Mouse (Mus musculus) CD4-positive, CD25-positive, alpha-beta regulatory T cell, adult 2 months (primary cell): Measurements from ENCODE around the gene Chid1.

Source experiments
- DNase-seq: peaks from one replicate; pipeline ENCODE4 v3.0.0-alpha.2; 2012; ENCODE audit warnings: low read depth, low spot score

Chid1 gene

DNA sequence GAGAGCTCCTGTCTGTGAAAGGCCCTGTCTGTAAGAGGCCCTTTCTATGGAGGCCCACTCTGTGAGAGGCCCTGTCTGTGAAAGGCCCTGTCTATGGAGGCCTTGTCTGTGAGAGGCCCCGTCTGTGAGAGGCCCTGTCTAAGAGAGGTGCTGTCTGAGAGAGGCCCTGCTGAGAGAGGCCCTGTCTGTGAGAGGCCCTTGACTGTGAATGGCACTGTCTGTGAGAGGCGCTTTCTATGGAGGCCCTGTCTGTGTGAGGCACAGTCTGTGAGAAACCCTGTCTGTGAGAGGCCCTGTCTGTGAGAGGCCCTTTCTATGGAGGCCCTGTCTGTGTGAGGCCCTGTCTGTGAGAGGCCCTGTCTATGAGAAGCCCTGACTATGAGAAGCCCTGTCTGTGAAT lies 33.4 kb downstream of the Chid1 start:
- DNase-seq, result no peak

GRCm38 (mm10) chr7:141502556-141502905 lies 37.1 kb downstream of the Chid1 start:
- DNase-seq, result no peak

DNA sequence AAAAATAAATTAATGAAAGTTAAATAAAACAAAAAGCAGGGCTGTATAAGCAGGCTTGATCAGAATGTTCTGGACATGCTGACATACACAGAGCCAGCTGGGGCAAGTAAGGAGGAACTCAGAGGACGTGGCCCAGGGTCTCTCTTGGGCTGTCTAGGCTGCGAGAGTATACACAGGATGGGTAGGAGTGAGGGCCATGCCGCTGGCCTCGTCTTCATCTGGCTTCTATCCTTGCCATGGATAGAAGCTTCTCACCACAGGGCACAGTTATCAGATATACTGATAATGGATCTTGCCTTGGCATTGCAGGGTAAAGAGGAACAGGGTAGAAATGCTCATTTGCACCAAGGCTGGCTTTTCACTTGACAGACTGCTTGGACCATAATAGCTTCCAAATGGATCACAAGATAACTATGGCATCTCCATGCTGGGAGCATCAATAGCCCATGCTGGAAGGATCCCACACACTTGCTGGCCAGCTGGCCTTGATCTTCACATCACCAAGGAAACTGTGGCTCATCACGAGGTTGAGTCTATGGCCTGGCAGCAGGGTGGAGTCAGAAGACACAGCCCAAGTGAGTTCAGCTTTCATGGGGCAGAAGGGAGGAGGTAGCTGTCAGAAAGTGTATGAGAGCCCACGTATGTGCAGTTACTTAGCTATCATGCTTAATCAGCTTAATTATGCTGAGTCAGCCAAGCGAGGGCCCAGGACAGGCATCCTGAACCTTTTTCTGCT lies 37.7 kb downstream of the Chid1 start:
- DNase-seq, result no peak

- DNase-seq, result no peak
These were observed 42.1 kb downstream of the Chid1 start for GRCm38 (mm10) chr7:141497600-141497999.

DNA sequence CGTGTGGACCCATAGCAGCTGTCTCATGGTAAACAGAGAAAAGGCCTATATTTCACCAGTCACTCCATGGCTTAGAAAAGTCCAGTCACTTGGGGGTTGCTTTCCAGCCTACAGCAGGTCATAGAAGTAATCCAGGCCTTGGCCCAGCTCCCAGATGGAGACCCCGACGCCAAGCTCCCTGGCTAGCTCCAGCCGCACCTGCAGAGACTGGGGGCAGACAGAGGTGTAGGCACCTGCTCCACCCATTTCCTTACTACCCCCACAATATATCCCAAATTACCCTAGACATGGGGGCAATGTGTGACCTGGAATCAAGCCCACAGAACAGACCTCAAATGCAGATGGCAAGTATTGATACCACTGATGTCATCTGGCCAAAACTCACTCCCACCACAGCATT lies 43.7 kb downstream of the Chid1 start:
- DNase-seq, result no peak

DNA sequence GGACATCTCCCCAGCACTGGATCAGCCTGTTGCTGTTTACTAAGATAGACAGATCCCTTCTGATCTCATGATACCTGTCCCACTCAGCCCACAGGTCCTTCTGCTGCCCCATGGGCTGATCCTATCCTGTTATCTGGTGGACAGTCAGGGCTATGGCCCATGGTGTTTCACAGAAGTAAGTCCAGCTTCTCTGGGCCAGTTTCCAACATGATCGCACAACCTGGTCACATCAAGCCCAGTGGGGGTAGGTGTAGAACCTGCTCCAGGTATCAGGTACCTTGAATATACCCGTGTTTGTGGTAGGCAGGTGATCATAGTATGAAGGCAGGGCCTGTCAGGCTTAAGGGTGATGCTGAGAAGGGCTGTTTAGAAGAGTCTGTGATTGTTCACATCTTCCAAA lies 44.3 kb downstream of the Chid1 start:
- no peak for DNase-seq

GRCm38 (mm10) chr7:141493729-141494128 lies 45.9 kb downstream of the Chid1 start:
- DNase-seq, result no peak

DNA sequence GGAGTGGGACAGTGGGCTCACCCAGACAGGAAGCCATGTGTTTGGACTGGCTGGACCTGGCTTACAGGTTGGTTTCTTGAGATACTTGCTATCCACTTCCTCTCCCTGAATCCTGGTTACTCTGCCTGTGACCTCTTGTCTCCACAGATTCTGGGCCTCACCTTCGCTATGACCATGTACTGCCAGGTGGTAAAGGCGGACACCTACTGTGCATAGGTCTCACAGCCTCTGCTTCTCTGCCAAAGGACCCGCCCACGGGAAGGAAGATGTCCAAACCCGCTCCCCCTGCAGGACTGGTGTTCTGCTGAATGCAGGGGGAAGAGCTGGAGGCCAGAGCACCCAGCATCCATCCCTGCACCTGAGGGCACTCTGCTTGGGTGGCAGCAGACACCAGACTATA lies 46.9 kb downstream of the Chid1 start:
- no peak for DNase-seq

- peak; percentile 35 for DNase-seq
These were observed 48.5 kb downstream of the Chid1 start for GRCm38 (mm10) chr7:141491151-141491550.

- no peak for DNase-seq
These were observed 52.5 kb downstream of the Chid1 start for GRCm38 (mm10) chr7:141487141-141487540.

- no peak for DNase-seq
These were observed 53.4 kb downstream of the Chid1 start for GRCm38 (mm10) chr7:141486239-141486638.

DNA sequence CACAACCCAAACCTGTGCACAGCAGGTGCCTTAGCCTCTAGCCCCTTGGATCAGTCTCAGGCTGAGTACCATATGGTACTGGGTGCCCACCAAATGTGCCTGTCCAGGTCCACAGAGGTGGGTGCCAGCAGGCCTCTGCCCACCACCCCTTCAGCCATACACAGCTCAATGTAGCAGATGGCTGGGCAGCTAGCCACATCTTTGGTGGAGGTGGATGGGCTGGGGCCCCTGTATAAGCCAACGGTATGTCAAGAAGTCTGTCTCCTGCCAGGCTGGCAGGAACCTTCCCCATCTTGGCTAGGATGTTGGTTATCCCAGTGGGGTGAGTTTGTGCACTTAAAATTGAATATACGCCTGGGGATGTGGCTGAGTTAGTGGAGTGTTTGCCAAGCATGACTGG lies 54.1 kb downstream of the Chid1 start:
- no peak for DNase-seq

DNA sequence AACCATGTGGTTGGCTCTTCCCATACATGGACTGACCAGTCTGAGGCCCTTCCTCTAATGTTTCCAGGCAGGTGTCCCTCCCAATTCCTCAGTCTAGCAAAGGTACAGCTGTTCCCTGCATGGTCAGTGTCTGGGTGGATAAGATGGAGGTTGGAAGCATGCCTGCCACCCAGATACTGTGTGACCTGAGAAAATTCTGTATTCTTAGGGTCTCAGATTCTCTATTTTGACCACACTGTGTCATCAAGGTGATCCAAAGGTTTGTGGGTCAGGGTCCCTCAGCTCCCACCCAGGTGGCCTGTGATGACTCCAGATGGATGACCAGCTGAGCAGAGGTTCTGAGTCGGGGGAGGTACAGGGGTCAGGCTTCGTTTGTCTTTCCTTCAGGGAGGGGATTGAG lies 54.5 kb downstream of the Chid1 start:
- no peak for DNase-seq

GRCm38 (mm10) chr7:141484186-141485120 lies 55.2 kb downstream of the Chid1 start:
- DNase-seq, result no peak

DNA sequence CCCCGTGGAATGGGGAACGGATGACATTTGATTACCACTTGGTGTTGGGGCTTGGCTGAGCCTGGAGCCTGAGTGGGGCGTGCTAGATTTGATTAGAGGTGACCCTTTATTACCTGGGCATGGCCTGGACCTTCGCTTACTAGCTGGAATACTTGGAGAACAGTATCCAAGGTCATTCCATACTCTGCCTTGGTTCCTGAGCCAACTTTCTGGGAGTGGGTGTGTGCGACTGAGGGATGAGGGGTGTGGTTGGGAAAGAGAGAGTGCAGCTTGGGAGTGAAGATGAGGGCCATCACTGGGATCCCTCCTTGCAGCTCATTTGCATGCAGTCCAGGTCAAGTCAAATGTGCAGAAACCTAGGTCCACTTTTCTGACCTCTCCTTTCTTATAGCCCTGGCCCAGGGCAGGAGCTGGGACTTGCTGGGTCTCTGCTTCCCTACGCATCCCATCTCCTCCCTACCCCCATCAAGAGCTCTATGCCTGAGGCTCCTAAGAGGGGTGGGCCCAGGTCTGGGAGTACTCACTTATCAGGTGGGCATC lies 56.5 kb downstream of the Chid1 start:
- no peak for DNase-seq

- DNase-seq, result no peak
These were observed 57.1 kb downstream of the Chid1 start for GRCm38 (mm10) chr7:141482531-141483024.

DNA sequence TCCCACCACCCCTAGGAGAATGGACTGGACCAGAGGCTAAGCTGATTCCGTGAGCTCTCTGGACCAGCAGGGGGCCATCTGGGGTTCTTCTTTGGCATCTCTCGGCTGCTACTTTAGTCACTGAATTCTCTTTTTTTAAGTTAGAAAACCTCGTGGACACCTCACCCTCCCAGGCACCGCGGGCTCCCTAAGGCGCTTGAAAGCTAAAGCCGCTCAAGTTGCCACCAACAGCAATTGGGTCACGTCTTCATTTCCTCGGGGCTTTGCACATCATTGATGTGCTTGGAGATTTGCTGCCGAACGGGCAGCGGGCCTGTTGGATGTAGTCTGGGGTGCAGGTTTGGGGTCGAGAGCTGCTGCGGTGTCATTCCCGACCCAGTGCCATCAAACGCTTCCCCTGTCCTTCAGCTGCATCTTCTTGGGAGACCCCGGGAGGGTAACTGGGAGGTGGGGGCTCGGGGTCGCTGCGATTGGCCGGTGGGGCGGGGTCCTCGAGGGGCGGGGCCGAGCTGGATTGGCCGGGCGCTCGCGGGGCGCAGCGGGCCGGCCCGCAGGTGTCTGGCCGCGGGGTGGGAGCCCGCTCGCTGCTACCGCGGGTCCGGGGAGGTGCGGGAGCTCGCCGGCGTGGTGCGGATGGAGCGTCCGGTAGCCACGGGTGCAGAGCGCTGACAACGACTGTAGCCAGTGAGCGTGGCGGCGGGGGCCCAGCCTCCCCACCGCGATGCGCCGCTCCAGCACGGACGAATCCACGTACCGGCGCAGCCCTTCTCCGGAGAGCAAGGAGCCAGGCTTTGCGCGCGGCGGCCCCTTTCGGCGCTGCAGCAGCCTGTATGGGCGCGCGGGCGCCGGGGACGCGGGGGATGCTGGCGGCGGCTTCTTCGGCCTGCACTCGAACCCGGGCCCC lies 57.9 kb downstream of the Chid1 start:
- peak; percentile 73 for DNase-seq

DNA sequence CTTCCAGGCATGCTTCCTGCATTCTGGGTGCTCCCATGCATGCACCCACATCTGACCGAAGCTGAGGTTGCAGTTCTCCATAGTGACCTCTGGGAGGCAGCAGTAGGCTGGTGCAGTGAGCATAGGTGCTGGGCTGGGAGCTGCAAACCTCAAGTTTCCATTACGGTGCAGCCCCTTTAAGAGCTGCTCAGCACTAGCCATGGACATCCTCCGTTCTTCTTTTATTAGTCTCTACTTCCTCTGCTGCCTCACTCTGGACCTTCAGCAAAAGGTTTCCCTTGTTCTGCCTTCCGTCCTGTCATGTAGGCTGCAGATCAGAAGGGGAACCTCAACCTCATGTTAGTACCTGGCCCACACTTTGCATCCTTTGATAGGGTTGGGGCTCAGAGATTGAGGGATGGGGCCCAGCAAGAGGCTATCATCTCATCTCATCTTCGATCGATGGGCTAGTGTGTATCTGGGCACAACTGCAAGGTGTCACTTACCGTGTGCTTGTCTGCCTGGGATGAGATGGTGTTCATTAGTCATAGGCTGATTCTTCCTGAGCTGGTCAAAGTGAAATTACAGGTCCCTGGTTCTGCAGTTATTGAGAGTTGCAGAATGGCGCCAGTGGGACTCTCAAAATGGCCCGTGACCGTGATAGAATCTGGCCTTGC lies 58.7 kb downstream of the Chid1 start:
- peak; percentile 92 for DNase-seq

GRCm38 (mm10) chr7:141478270-141478748 lies 61.3 kb downstream of the Chid1 start:
- no peak for DNase-seq

- no peak for DNase-seq
These were observed 61.9 kb downstream of the Chid1 start for GRCm38 (mm10) chr7:141477578-141478269.
